Mouse (Mus musculus): ENCODE data around the gene Dtnbp1.

The Dtnbp1 gene

GRCm38 (mm10) chr13:44948320-44949250 lies 53.4 kb downstream of the Dtnbp1 start:
- DNase-seq, result no peak

- DNase-seq, result no peak
Observed at GRCm38 (mm10) chr13:44946880-44947635, 54.9 kb downstream of the Dtnbp1 start.

- no peak for DNase-seq
Observed at GRCm38 (mm10) chr13:44943618-44944017, 58.3 kb downstream of the Dtnbp1 start.

GRCm38 (mm10) chr13:44939326-44940035 lies 62.5 kb downstream of the Dtnbp1 start:
- DNase-seq, result no peak

GRCm38 (mm10) chr13:44937681-44938080 lies 64.3 kb downstream of the Dtnbp1 start:
- DNase-seq, result no peak

GRCm38 (mm10) chr13:44933575-44933974 lies 68.4 kb downstream of the Dtnbp1 start:
- no peak for DNase-seq

- DNase-seq, result no peak
Observed at GRCm38 (mm10) chr13:44932307-44933264, 69.4 kb downstream of the Dtnbp1 start.

GRCm38 (mm10) chr13:44926311-44926710 lies 75.6 kb downstream of the Dtnbp1 start:
- DNase-seq, result no peak

GRCm38 (mm10) chr13:44925173-44925572 lies 76.8 kb downstream of the Dtnbp1 start:
- DNase-seq, result no peak

- DNase-seq, result no peak
Observed at GRCm38 (mm10) chr13:44924042-44924441, 77.9 kb downstream of the Dtnbp1 start.

- DNase-seq, result no peak
Observed at GRCm38 (mm10) chr13:44921721-44922120, 80.2 kb downstream of the Dtnbp1 start.

GRCm38 (mm10) chr13:44921095-44921494 lies 80.9 kb downstream of the Dtnbp1 start:
- no peak for DNase-seq

GRCm38 (mm10) chr13:44918269-44918668 lies 83.7 kb downstream of the Dtnbp1 start:
- DNase-seq, result no peak

- no peak for DNase-seq
Observed at GRCm38 (mm10) chr13:44917202-44917601, 84.7 kb downstream of the Dtnbp1 start.

- DNase-seq, result peak in 1 of 2 experiments; percentile 11
Observed at GRCm38 (mm10) chr13:44915945-44916344, 86.0 kb downstream of the Dtnbp1 start.

- DNase-seq, result no peak
Observed at GRCm38 (mm10) chr13:44915382-44915781, 86.6 kb downstream of the Dtnbp1 start.

- no peak for DNase-seq
Observed at GRCm38 (mm10) chr13:44913560-44913959, 88.4 kb downstream of the Dtnbp1 start.

GRCm38 (mm10) chr13:44912851-44913250 lies 89.1 kb downstream of the Dtnbp1 start:
- DNase-seq, result no peak

- no peak for DNase-seq
Observed at GRCm38 (mm10) chr13:44908790-44909189, 93.2 kb downstream of the Dtnbp1 start.

- DNase-seq, result no peak
Observed at GRCm38 (mm10) chr13:44907702-44908101, 94.2 kb downstream of the Dtnbp1 start.

- DNase-seq, result no peak
Observed at GRCm38 (mm10) chr13:44906141-44906540, 95.8 kb downstream of the Dtnbp1 start.

- no peak for DNase-seq
Observed at GRCm38 (mm10) chr13:44904271-44904670, 97.7 kb downstream of the Dtnbp1 start.

Data from B cell, adult 2 months (primary cell).